Mouse (Mus musculus): ENCODE data around the gene Atp8a2. TPM values are rescaled to one million over a fixed set of nuclear protein-coding genes. Genes with fewer than 3 reads are reported as not detected.

Atp8a2 gene
- polyA plus RNA-seq, 1 experiment from 2014 or later = 6.9 TPM

DNA sequence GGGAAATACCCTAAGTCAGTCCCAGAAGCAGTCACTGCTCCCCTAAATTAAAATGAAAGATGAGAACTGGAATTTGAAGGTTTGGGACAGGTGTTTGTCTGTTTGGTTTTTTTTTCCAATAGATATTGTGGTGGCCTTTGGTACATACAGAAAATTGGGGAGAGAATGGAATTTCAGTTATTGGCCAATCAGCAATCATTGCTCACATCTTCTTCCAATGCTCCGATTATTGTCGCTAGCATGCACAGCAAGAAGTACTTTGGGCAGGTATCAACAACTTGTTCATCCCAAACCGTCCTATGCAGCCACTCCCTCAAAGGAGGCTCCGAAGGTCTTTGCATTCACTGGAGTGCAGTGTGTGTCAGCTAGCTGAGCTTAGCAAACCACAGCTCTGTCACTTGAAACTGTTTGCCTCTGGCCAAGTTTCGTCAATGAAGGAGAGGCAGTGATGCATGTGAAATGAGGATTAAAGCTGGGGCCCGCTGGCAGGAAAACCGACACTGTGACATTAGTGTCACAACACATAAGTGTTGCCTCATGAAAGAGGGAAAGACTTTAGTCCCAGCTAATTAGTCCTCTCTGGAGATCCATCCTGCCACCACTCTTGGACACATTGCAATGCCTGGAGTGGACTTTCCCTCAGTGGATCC lies 227.4 kb downstream of the Atp8a2 start:
- 56% methylated on average over 7 of the region's 7 CpGs for WGBS
- Histone ChIP-seq H3K36me3 (no peaks in the 10 kb centered on the region), H3K4me3 (no peak overlapping the region), H3K27ac (no peak overlapping the region), H3K27me3 (ENCODE audit: insufficient read depth, poor library complexity, severe bottlenecking) (0 out of 2 replicates have a peak, but pooled peaks cover 3% of the 10 kb centered on the region), H3K4me1 (0 out of 2 replicates have a peak, but pooled peaks cover 2% of the 10 kb centered on the region), H3K9me3 (no peaks in the 10 kb centered on the region)
- no peak for DNase-seq (ENCODE audit: low spot score)

GRCm38 (mm10) chr14:59967847-59968550 lies 229.0 kb downstream of the Atp8a2 start:
- H3K27me3 ChIP-seq (ENCODE audit: insufficient read depth, poor library complexity, severe bottlenecking) = 0 out of 2 replicates have a peak, but pooled peaks cover 3% of the 10 kb centered on the region
- no peaks in the 10 kb centered on the region for H3K9me3 ChIP-seq
- H3K4me1 ChIP-seq = 0 out of 2 replicates have a peak, but pooled peaks cover 2% of the 10 kb centered on the region
- WGBS = 69% methylated on average over 8 of the region's 8 CpGs
- H3K27ac ChIP-seq = no peak overlapping the region
- no peaks in the 10 kb centered on the region for H3K36me3 ChIP-seq
- no peak for DNase-seq (ENCODE audit: low spot score)
- no peak overlapping the region for H3K4me3 ChIP-seq

- Histone ChIP-seq H3K27me3 (ENCODE audit: insufficient read depth, poor library complexity, severe bottlenecking) (no peaks in the 10 kb centered on the region), H3K27ac (no peak overlapping the region), H3K4me1 (0 out of 2 replicates have a peak, but pooled peaks cover 2% of the 10 kb centered on the region), H3K4me3 (no peak overlapping the region), H3K9me3 (no peaks in the 10 kb centered on the region), H3K36me3 (no peaks in the 10 kb centered on the region)
- 85% methylated on average over 4 of the region's 4 CpGs for WGBS
- DNase-seq (ENCODE audit: low spot score) = no peak
Observed at GRCm38 (mm10) chr14:59966981-59967380, 230.0 kb downstream of the Atp8a2 start.

GRCm38 (mm10) chr14:59964569-59964968 lies 232.4 kb downstream of the Atp8a2 start:
- H3K4me1 ChIP-seq = peaks cover 12% of the 10 kb centered on the region
- no peak overlapping the region for H3K27ac ChIP-seq
- DNase-seq (ENCODE audit: low spot score) = no peak
- WGBS = 86% methylated on average over 5 of the region's 5 CpGs
- no peaks in the 10 kb centered on the region for H3K27me3 ChIP-seq (ENCODE audit: insufficient read depth, poor library complexity, severe bottlenecking)
- no peak overlapping the region for H3K4me3 ChIP-seq
- no peaks in the 10 kb centered on the region for H3K36me3 ChIP-seq
- no peaks in the 10 kb centered on the region for H3K9me3 ChIP-seq

GRCm38 (mm10) chr14:59960961-59961360 lies 236.0 kb downstream of the Atp8a2 start:
- Histone ChIP-seq H3K36me3 (no peaks in the 10 kb centered on the region), H3K27ac (no peak overlapping the region), H3K9me3 (no peaks in the 10 kb centered on the region), H3K4me1 (peaks cover 14% of the 10 kb centered on the region), H3K27me3 (ENCODE audit: insufficient read depth, poor library complexity, severe bottlenecking) (no peaks in the 10 kb centered on the region), H3K4me3 (no peak overlapping the region)
- WGBS = 53% methylated on average over 9 of the region's 9 CpGs
- no peak for DNase-seq (ENCODE audit: low spot score)

DNA sequence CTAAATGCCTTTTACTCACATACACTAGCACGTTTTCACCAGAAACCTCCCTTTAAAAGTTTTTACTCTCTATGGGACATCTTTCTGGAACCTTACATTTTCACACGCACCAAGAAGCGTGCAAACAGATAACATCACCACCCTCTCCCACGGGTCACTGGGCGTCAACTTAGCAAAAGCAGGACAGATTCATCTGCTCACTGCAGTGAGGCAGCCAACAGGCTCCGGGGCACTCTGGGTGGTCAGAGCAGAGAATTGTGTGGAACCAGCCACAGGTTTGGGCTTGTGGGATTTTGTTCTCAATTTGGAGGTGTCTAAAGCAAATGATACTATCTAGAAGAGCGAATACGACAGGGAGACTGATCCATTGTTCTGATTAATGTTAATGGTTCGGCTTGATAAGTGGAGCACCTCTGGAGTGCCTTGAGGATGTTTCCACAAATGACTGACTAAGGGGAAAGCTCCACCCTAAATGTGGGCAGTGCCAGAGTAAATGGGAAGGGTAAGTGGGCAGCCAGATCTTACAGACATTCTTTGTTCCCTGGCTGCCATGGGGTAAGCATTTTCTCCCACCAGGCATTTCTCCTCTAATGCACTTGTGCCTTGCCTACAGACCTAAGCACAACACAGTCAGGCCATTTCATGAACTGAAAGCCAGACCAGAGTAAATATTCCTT lies 236.6 kb downstream of the Atp8a2 start:
- 58% methylated on average over 9 of the region's 9 CpGs for WGBS
- 0 out of 2 replicates have a peak overlapping the region, but pooled peaks have one; percentile 56 for H3K27ac ChIP-seq
- DNase-seq (ENCODE audit: low spot score) = no peak

DNA sequence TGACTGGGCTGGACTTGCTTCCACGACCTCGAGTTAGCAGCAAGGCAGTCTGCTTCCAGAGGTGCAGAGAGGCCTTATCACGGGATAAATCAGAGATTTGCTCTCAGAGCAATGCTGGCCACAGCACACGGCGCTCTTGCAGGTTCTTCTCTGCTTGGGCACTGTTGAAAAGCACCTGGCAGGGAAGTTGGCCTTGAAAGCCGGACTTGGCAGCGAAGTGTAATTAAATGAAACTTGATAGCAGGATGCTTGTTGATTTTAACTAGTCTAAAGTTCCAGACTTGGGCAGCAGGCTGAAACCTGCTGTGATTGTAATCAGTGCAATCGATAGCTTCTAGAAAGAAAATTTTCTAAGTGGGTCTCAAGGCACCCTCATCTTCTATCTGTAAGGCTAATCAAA lies 237.3 kb downstream of the Atp8a2 start:
- Histone ChIP-seq H3K9me3 (no peaks in the 10 kb centered on the region), H3K4me3 (no peak overlapping the region), H3K27ac (no peak overlapping the region), H3K4me1 (peaks cover 14% of the 10 kb centered on the region), H3K27me3 (ENCODE audit: insufficient read depth, poor library complexity, severe bottlenecking) (no peaks in the 10 kb centered on the region), H3K36me3 (no peaks in the 10 kb centered on the region)
- 51% methylated on average over 8 of the region's 8 CpGs for WGBS
- DNase-seq (ENCODE audit: low spot score) = no peak

More for the DNA sequence above, 236.6 kb downstream of the Atp8a2 start:
- no peaks in the 10 kb centered on the region for H3K36me3 ChIP-seq
- no peaks in the 10 kb centered on the region for H3K9me3 ChIP-seq
- no peaks in the 10 kb centered on the region for H3K27me3 ChIP-seq (ENCODE audit: insufficient read depth, poor library complexity, severe bottlenecking)
- H3K4me3 ChIP-seq = no peak overlapping the region
- H3K4me1 ChIP-seq = peaks cover 14% of the 10 kb centered on the region

DNA sequence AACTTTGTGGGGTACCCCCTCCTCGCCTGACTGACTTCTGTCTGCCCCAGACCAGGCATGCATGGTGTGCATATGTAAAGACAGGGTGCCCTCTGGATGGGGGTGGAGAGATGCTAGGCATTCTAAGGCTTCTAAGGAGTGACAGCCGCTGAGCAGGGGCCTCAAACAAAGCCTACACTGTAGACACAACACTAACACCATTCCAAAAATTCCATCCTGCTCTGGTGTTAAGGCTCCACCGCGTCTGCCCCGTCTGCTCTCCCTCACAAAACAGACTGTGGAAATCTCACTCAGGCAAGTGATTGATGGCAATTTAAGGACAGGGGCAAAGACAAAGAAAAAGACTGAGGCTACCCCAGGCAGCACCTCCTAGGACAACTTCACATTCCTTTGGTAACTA lies 247.0 kb downstream of the Atp8a2 start:
- no peaks in the 10 kb centered on the region for H3K27me3 ChIP-seq (ENCODE audit: insufficient read depth, poor library complexity, severe bottlenecking)
- no peak overlapping the region for H3K4me3 ChIP-seq
- WGBS = 9% methylated on average over 5 of the region's 5 CpGs
- H3K4me1 ChIP-seq = peaks cover 15% of the 10 kb centered on the region
- H3K9me3 ChIP-seq = no peaks in the 10 kb centered on the region
- peak overlapping the region; percentile 72 for H3K27ac ChIP-seq
- peak; percentile 78 for DNase-seq (ENCODE audit: low spot score)
- peaks cover 2% of the 10 kb centered on the region; the same call in 1 of the 2 replicates for H3K36me3 ChIP-seq

GRCm38 (mm10) chr14:59942864-59943611 lies 253.9 kb downstream of the Atp8a2 start:
- DNase-seq (ENCODE audit: low spot score) = peak; percentile 86
- Histone ChIP-seq H3K4me3 (no peak overlapping the region), H3K36me3 (no peaks in the 10 kb centered on the region), H3K27me3 (ENCODE audit: insufficient read depth, poor library complexity, severe bottlenecking) (no peaks in the 10 kb centered on the region), H3K9me3 (no peaks in the 10 kb centered on the region), H3K4me1 (peaks cover 21% of the 10 kb centered on the region; the same call in 1 of the 2 replicates), H3K27ac (no peak overlapping the region)
- 28% methylated on average over 7 of the region's 7 CpGs for WGBS

- H3K27ac ChIP-seq = peak overlapping the region; percentile 19; the same call in 1 of the 2 replicates
Observed at GRCm38 (mm10) chr14:59942199-59942598, 254.8 kb downstream of the Atp8a2 start.

GRCm38 (mm10) chr14:59932355-59932754 lies 264.6 kb downstream of the Atp8a2 start:
- WGBS = 23% methylated on average over 6 of the region's 6 CpGs

More at GRCm38 (mm10) chr14:59942199-59942598, 254.8 kb downstream of the Atp8a2 start:
- 41% methylated on average over 2 of the region's 2 CpGs for WGBS
- Histone ChIP-seq H3K36me3 (no peaks in the 10 kb centered on the region), H3K27me3 (ENCODE audit: insufficient read depth, poor library complexity, severe bottlenecking) (no peaks in the 10 kb centered on the region), H3K4me3 (no peak overlapping the region), H3K4me1 (peaks cover 21% of the 10 kb centered on the region; the same call in 1 of the 2 replicates), H3K9me3 (no peaks in the 10 kb centered on the region)
- DNase-seq (ENCODE audit: low spot score) = no peak

DNA sequence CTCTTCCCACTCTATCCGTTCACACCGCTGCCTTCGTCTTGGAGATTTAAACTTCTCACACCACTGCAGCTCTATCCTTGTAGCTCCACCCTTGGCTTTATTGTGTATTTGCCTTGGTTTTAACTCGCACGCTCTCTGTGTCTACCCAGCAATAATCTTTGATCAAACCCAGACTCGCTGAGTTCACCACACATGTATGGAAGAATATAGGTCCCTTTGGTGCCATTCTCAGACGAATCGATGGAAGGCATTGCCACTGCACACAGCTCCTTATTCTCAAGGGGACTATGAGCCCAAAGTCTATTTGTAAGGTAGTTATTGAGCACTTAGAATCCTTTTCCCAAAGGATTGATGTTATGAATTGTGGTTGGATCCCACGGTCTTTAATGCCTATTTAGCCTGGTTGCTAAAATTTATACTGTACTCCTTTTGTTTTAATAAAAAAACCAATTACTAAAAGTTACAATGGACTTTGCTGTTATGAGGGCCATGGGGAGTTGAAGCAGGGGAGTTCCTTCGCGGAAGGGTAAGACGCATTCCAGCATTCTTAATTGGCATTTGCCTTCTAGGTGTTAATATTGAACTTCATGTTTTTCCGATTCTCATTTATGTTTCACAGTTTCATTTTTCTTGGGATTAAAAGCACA lies 265.4 kb downstream of the Atp8a2 start:
- Histone ChIP-seq H3K27me3 (ENCODE audit: insufficient read depth, poor library complexity, severe bottlenecking) (no peaks in the 10 kb centered on the region; the same call in 1 of the 2 replicates), H3K4me1 (peaks cover 26% of the 10 kb centered on the region), H3K36me3 (no peaks in the 10 kb centered on the region), H3K4me3 (no peak overlapping the region), H3K27ac (no peak overlapping the region), H3K9me3 (no peaks in the 10 kb centered on the region)
- 90% methylated on average over 13 of the region's 13 CpGs for WGBS
- no peak for DNase-seq (ENCODE audit: low spot score)

More at GRCm38 (mm10) chr14:59932355-59932754, 264.6 kb downstream of the Atp8a2 start:
- Histone ChIP-seq H3K9me3 (no peaks in the 10 kb centered on the region), H3K4me3 (no peak overlapping the region), H3K27me3 (ENCODE audit: insufficient read depth, poor library complexity, severe bottlenecking) (no peaks in the 10 kb centered on the region; the same call in 1 of the 2 replicates), H3K36me3 (no peaks in the 10 kb centered on the region), H3K4me1 (peaks cover 32% of the 10 kb centered on the region), H3K27ac (no peak overlapping the region)
- DNase-seq (ENCODE audit: low spot score) = no peak

Data from heart, embryonic 10.5 days (tissue).